Mouse (Mus musculus) neural tube, embryonic 11.5 days (tissue): ENCODE measurements around the gene Gm20441. TPM values are rescaled to one million over a fixed set of nuclear protein-coding genes. Genes with fewer than 3 reads are reported as not detected.

Source experiments
- ATAC-seq: fragments of 200-750 bp; cut with Nextera tagmentation; 2 replicates; pipeline ENCODE4 v1.8.0; 2017; ENCODE audit warnings: moderate number of reproducible peaks, mild to moderate bottlenecking, moderate TSS enrichment, moderate library complexity; ENCODE audit not compliant: insufficient read depth, low FRiP score, low TSS enrichment
- DNase-seq: peaks from one replicate; pipeline ENCODE4 v3.0.0-alpha.2; 2015; ENCODE audit warnings: low spot score
- H3K27ac ChIP-seq: fragments of 300-500 bp; sonication (generic); 2 replicates; pipeline ENCODE4 v1.5.1; 2014; ENCODE audit warnings: low read depth, mild to moderate bottlenecking, low read length
- H3K27me3 ChIP-seq: fragments of 300-500 bp; sonication (generic); 2 replicates; pipeline ENCODE4 v1.6.1; 2014; ENCODE audit warnings: mild to moderate bottlenecking, low read length, mixed read lengths; ENCODE audit not compliant: control insufficient read depth, insufficient read depth
- H3K36me3 ChIP-seq: fragments of 300-500 bp; sonication (generic); 2 replicates; pipeline ENCODE4 v1.6.1; 2014; ENCODE audit warnings: mild to moderate bottlenecking, low read length, moderate library complexity, mixed read lengths; ENCODE audit not compliant: control insufficient read depth, insufficient read depth
- H3K4me1 ChIP-seq: fragments of 300-500 bp; sonication (generic); 2 replicates; pipeline ENCODE4 v1.6.1; 2014; ENCODE audit warnings: low read length, mixed read lengths; ENCODE audit not compliant: control insufficient read depth, insufficient read depth
- H3K4me2 ChIP-seq: fragments of 300-500 bp; sonication (generic); 2 replicates; pipeline ENCODE4 v1.6.1; 2014; ENCODE audit warnings: low read depth, mild to moderate bottlenecking, moderate library complexity
- H3K4me3 ChIP-seq: fragments of 300-500 bp; sonication (generic); 2 replicates; pipeline ENCODE4 v1.5.1; 2014; ENCODE audit warnings: low read depth, low read length
- H3K9ac ChIP-seq: fragments of 300-500 bp; sonication (generic); 2 replicates; pipeline ENCODE4 v1.6.1; 2014; ENCODE audit warnings: mild to moderate bottlenecking, low read length
- H3K9me3 ChIP-seq: fragments of 300-500 bp; sonication (generic); 2 replicates; pipeline ENCODE4 v1.6.1; 2016; ENCODE audit warnings: low read length; ENCODE audit not compliant: control insufficient read depth
- WGBS: fragments of 180-500 bp; shearing (Covaris S2); extraction: QIAGEN DNeasy Blood & Tissue Kit; methylation state at CpG from one replicate; pipeline ENCODE4 v1.1.7; 2014; 5-methylcytosine and 5-hydroxymethylcytosine counted together
- polyA plus RNA-seq: library from polyadenylated mRNA; unstranded; fragments of >200 nt; fragmentation: Nextera tagmentation; extraction: Ambion mirVana; gene quantifications from 2 replicates; pipeline ENCODE4 v1.2.1, GENCODE M21; 2014

Gm20441 gene
- polyA plus RNA-seq, 1 experiment from 2014 or later, result not detected

GRCm38 (mm10) chr10:75819882-75820281, 39.1 kb upstream of the Gm20441 start:
- DNase-seq (no peak), ATAC-seq (no peak)
- Histone ChIP-seq H3K27me3 (no peaks in the 10 kb centered on the region), H3K9ac (no peak overlapping the region), H3K4me1 (no peaks in the 10 kb centered on the region), H3K4me2 (no peak overlapping the region), H3K9me3 (no peaks in the 10 kb centered on the region), H3K36me3 (no peaks in the 10 kb centered on the region), H3K27ac (no peak overlapping the region), H3K4me3 (no peak overlapping the region)
- 80% methylated on average over 5 of the region's 5 CpGs for WGBS

- 65% methylated on average over 10 of the region's 10 CpGs for WGBS
- no peak for DNase-seq
- no peak overlapping the region for H3K4me3 ChIP-seq
Observed at GRCm38 (mm10) chr10:75818641-75819040, 37.9 kb upstream of the Gm20441 start.

GRCm38 (mm10) chr10:75804217-75804616, 23.5 kb upstream of the Gm20441 start:
- no peak for DNase-seq
- ATAC-seq, result no peak
- Histone ChIP-seq H3K9ac (no peak overlapping the region), H3K4me3 (no peak overlapping the region), H3K27ac (no peak overlapping the region), H3K4me1 (no peaks in the 10 kb centered on the region), H3K9me3 (no peaks in the 10 kb centered on the region), H3K36me3 (no peaks in the 10 kb centered on the region), H3K4me2 (no peak overlapping the region), H3K27me3 (no peaks in the 10 kb centered on the region)
- WGBS, result 81% methylated on average over 2 of the region's 2 CpGs

More at GRCm38 (mm10) chr10:75818641-75819040, 37.9 kb upstream of the Gm20441 start:
- Histone ChIP-seq H3K27me3 (no peaks in the 10 kb centered on the region), H3K27ac (no peak overlapping the region), H3K4me2 (no peak overlapping the region), H3K9me3 (no peaks in the 10 kb centered on the region), H3K4me1 (no peaks in the 10 kb centered on the region), H3K36me3 (no peaks in the 10 kb centered on the region), H3K9ac (no peak overlapping the region)
- no peak for ATAC-seq

- peaks cover 5% of the 10 kb centered on the region for H3K4me1 ChIP-seq
- no peak within 1 kb of the TSS for H3K27ac ChIP-seq
- DNase-seq (peak; percentile 54), ATAC-seq (no peak)
- 5% methylated on average over 18 of the region's 18 CpGs for WGBS
- no peaks in the 10 kb centered on the region for H3K27me3 ChIP-seq
- peak within 1 kb of the TSS; percentile 35 for H3K4me3 ChIP-seq
- H3K4me2 ChIP-seq, result peak within 1 kb of the TSS; percentile 76
- H3K36me3 ChIP-seq, result no peaks in the 10 kb centered on the region
- peak within 1 kb of the TSS; percentile 44 for H3K9ac ChIP-seq
- H3K9me3 ChIP-seq, result no peaks in the 10 kb centered on the region
Observed at GRCm38 (mm10) chr10:75798176-75798696, 17.5 kb upstream of the Gm20441 start, which contains the start of gene Gstt1. Gene Gstt1, minus strand, starts transcription at chr10:75798584.

GRCm38 (mm10) chr10:75797619-75798175, 16.9 kb upstream of the Gm20441 start:
- no peaks in the 10 kb centered on the region for H3K9me3 ChIP-seq
- peak overlapping the region; percentile 35 for H3K4me3 ChIP-seq
- ATAC-seq (0 out of 2 replicates have a peak, but pooled peaks have one; percentile 13), DNase-seq (peak; percentile 26)
- peak overlapping the region; percentile 44 for H3K9ac ChIP-seq
- H3K36me3 ChIP-seq, result no peaks in the 10 kb centered on the region
- peak overlapping the region; percentile 76 for H3K4me2 ChIP-seq
- no peak overlapping the region for H3K27ac ChIP-seq
- 2% methylated on average over 12 of the region's 12 CpGs for WGBS
- peaks cover 5% of the 10 kb centered on the region for H3K4me1 ChIP-seq
- H3K27me3 ChIP-seq, result no peaks in the 10 kb centered on the region

GRCm38 (mm10) chr10:75796731-75797516, 16.2 kb upstream of the Gm20441 start:
- 47% methylated on average over 11 of the region's 11 CpGs for WGBS
- Histone ChIP-seq H3K36me3 (no peaks in the 10 kb centered on the region), H3K4me1 (peaks cover 5% of the 10 kb centered on the region), H3K9ac (no peak overlapping the region; the same call in 1 of the 2 replicates), H3K27ac (no peak overlapping the region), H3K27me3 (no peaks in the 10 kb centered on the region), H3K4me3 (peak overlapping the region; percentile 35), H3K4me2 (peak overlapping the region; percentile 76), H3K9me3 (no peaks in the 10 kb centered on the region)
- ATAC-seq, result no peak
- DNase-seq, result no peak

GRCm38 (mm10) chr10:75794880-75795279, 14.1 kb upstream of the Gm20441 start:
- Histone ChIP-seq H3K4me1 (peaks cover 5% of the 10 kb centered on the region), H3K27me3 (no peaks in the 10 kb centered on the region), H3K9me3 (no peaks in the 10 kb centered on the region), H3K4me2 (no peak overlapping the region), H3K9ac (no peak overlapping the region), H3K4me3 (no peak overlapping the region), H3K36me3 (no peaks in the 10 kb centered on the region), H3K27ac (no peak overlapping the region)
- 40% methylated on average over 3 of the region's 3 CpGs for WGBS
- no peak for DNase-seq
- ATAC-seq, result no peak

GRCm38 (mm10) chr10:75790773-75791172, 10.0 kb upstream of the Gm20441 start:
- H3K9ac ChIP-seq, result no peak overlapping the region
- 25% methylated on average over 7 of the region's 7 CpGs for WGBS
- no peak for DNase-seq
- H3K9me3 ChIP-seq, result no peaks in the 10 kb centered on the region
- no peak for ATAC-seq
- H3K4me2 ChIP-seq, result no peak overlapping the region
- H3K4me3 ChIP-seq, result no peak overlapping the region
- H3K27ac ChIP-seq, result no peak overlapping the region
- H3K36me3 ChIP-seq, result no peaks in the 10 kb centered on the region
- H3K27me3 ChIP-seq, result no peaks in the 10 kb centered on the region
- 0 out of 2 replicates have a peak, but pooled peaks cover 2% of the 10 kb centered on the region for H3K4me1 ChIP-seq
